Mouse (Mus musculus) telencephalon, adult 2 months (tissue): Measurements from ENCODE around the gene Fmo5.

Experiments used
- DNase-seq: peaks from one replicate; pipeline ENCODE4 v3.0.0-alpha.2; 2011; ENCODE audit warnings: low read depth, low spot score

Gene Fmo5

DNA sequence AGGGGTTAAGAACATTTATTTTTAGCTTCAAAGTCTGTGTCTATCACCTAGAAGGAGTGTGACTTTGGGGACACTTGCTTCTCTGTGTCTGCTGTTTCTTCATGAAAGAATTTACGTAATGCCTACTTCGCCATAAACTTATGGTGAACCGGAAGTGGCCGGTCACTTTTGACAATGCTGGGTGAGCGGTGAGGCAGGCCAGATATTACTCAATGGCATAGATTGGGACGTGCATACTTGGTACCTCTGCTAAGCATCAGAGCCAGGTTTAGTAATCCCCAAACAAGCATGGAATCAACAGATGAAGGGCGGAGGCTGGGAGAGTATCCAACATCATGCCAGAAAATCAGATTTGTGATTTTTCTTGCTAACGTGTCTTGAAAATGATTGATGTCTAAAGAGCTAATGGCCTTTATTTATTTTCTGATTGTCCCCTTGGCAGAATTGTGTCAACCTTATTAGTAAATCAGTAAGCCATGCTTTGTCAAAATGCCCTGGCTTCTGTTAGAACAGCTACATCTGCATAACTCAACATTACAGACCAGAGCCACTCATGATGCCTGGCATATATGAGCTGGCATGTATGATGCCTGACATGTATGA, 2.8 kb downstream of the Fmo5 start:
- no peak for DNase-seq

DNA sequence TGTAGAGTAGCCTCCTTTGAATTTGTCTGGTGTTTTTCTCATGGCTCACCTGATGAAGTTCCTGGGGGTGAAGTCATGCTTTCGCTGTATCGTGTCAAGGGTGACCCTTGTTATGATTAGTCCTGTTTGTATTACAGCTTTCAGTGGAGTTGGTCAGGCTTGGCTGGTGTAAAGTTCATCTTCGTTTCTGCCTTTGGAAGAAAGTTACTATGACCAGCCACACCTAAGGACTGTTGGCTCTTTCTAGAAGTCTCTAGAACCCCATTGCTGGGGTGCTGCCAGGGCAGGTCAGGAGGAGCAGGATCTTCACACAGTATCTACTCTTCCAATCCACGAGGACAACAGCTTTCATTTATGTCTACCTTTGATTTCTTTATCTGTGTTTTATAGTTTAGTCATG, 4.9 kb downstream of the Fmo5 start:
- no peak for DNase-seq

DNA sequence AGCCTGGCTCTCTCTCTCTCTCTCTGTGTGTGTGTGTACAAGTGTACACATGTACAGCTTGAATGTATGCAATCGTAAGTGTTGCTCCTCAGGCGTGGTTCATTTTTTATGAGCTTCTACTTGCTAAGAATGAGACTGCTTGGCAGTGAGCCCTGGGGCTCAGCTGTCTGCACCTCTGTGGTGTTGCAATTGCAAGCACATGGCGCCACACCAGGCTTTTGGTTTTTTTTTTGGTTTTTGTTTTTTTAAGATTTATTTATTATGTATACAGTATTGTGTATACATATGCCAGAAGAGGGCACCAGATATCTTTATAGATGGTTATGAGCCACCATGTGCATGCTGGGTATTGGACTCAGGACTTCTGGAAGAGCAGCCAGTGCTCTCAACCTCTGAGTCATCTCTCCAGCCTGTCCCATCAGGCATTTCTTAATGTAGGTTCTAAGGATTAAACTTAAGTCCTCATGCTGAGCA, 5.7 kb downstream of the Fmo5 start:
- DNase-seq: peak; percentile 8

DNA sequence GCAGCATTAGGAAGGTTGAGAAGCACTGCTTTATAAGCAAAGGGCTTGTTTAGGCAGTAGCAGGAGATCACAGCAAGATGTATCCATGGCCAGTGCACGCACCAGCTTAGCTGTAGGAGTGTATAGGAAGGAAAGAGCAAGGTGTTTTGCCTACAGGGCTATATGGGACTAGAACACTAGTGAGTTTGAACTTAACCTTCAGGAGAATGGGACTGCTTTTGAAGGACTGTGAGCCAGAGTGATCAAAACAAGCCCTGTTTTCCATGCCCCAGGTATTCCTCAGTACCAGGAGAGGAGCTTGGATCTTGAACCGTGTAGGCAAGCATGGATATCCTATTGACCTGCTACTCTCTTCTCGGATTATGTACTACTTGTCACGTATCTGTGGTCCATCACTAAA, 12.8 kb downstream of the Fmo5 start:
- DNase-seq: no peak

DNA sequence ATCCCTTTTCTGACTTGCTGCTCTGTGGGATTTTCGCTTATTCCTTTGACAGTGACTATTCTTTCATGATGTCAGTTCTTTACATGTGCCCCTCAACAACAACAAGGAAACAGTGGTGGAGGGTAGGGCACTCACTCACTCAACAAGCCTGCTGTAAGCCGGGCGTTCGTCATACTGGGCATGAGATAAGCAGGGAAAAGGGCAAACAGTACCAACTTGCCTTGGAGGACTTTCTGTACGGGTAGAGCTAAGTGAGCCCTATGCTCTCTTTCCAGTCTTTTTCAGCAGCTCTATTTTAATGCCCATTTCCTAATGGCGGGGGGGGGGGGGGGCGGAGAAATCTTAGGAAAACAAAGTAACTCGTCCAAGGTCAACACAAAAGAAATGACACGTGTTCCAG, 13.4 kb downstream of the Fmo5 start:
- no peak for DNase-seq

DNA sequence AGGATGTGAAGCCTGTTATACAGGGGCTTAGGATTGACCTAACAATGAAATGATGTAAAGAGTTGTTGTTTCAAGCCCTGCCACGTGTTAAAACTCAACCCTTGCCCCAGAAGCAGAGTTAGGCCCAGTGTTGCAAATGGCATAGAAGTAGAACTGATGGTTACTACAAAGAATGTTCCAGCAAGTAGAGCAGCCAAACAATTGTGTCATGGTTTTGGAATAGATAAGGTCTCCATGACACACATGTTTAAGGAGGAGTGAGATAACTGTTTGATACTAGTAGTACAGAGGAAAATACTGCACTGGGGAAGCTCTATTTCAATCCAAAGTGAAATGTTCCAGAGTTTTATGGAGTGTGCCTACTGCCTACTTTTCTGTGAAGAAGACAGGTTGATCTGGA, 19.9 kb downstream of the Fmo5 start:
- no peak for DNase-seq

DNA sequence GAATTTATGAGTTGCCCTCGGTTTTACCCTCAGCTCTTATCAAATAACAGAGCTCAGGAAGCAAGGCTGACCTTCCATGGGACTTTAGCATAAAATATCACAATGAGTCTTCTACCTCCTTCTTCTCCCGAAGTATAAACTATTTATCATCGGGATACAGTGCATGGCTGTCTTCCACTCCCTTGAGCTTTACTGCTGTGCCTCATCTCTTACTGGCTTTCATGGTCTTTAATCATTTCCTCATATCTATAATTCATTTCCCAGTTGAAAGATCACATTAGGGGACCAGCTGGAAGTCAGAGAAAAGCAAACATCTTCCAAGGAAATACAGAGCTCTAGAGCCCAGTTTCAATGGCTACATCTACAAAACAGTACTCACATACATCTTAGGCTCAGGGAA, 20.4 kb downstream of the Fmo5 start:
- no peak for DNase-seq

DNA sequence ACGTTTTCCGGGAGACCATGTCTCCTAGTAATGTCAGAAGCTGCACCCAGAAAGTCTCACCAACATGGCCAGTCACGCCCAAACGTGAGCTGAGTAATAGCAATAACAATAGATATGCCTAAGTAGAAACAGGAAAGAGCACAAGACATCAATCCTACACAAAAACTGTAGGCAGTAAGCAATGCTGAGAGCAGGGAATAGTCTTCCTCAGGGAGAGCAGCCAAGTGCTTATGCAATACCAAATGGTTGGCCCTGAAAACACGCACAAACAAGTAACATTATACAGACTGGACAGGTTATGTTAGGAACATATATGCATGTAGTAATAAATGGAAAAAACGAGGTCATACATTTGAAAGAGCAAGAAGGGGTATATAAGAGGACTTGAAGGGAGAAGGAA, 20.9 kb downstream of the Fmo5 start:
- no peak for DNase-seq

DNA sequence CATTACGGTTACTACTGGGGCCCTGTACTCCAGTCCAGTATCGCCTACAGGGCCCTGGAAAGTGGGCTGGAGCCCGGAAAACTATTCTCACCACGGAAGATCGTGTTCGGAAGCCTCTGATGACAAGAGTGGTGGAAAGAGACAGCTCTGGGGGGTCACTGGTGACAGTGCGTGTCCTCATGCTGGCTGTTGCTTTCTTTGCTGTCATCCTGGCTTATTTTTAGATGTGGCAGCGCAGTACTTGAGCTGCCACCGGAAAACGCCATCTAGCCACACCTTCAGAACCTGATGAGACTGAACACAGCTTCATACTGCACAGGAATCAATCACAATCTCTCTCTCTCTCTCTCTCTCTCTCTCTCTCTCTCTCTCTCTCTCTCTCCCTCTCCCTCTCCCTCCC, 23.0 kb downstream of the Fmo5 start:
- DNase-seq: no peak

DNA sequence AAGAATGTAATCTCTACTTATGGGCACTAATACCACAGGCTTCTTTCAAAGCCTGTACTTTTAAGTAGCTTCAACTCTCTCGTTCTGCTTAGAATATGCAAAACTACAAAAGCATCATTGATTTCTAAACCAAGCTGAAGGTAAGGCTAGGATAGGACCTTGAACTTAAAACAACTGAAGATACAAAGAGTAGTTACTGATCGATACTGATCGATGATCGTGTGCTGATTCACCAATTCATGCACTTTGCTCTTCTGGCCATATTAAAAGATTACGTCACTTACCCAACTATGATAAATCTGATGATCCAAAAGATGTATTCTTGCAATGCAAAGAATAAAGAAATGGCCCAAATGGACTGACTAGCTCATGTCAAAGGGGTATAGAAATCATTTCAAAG, 25.2 kb downstream of the Fmo5 start:
- no peak for DNase-seq

DNA sequence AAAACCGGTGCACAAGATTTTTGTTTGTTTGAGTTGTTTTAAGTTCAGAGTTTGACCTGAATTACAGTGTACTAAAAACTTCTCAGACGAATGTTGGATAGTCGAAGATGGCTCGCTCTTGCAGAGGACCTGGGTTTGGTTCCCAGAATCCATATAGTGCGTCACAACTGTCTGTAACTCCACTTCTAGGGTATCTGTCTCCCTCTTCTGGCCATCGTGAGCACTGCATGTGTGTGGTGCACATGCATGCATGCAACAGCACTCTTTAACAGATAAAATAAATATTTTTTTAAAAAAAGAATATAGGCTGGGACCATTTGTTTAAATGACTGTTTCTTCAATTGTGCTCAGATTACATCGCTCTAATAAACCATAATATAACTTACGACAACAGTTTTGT, 26.3 kb downstream of the Fmo5 start:
- no peak for DNase-seq

DNA sequence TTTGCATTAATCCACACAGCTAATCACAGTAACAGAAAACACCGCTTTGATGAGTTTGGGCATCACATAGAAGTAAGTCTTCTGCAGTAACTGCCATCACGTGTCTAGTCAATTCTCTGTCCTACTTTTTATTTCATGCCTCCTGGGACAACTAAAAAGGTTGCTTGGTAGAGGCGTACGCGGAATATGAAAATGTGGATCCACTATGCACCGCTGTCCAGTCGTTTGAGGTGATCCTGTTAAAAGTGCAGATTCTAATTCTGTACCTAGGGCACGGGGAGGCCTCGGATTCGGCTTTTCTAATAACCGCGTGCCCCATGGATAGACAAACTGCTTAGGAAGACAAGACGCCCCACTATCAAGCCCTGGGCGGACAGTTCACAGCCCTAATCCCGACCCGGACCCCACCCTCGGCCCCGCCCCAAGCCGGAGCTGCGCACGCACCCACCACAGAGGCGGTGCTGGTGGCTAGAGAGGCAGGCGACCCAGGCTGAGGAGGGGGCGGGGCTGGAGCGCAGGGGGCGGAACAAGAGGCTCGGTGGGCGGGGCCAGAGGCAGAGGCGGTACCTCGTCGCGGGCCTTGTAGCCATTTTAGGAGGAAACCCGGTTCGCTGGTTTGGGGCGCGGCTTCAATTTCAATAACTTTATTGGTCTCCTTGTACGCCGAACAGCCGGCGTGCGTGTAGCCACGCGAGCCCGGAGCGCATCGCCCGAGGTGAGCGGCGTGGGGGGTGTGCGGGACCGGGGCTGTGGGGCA, 29.2 kb downstream of the Fmo5 start, which contains the start of gene Prkab2:
TSS of gene Prkab2 (plus strand) at position 539 of the 757 bp plus-strand sequence.
- peak; percentile 97 for DNase-seq

DNA sequence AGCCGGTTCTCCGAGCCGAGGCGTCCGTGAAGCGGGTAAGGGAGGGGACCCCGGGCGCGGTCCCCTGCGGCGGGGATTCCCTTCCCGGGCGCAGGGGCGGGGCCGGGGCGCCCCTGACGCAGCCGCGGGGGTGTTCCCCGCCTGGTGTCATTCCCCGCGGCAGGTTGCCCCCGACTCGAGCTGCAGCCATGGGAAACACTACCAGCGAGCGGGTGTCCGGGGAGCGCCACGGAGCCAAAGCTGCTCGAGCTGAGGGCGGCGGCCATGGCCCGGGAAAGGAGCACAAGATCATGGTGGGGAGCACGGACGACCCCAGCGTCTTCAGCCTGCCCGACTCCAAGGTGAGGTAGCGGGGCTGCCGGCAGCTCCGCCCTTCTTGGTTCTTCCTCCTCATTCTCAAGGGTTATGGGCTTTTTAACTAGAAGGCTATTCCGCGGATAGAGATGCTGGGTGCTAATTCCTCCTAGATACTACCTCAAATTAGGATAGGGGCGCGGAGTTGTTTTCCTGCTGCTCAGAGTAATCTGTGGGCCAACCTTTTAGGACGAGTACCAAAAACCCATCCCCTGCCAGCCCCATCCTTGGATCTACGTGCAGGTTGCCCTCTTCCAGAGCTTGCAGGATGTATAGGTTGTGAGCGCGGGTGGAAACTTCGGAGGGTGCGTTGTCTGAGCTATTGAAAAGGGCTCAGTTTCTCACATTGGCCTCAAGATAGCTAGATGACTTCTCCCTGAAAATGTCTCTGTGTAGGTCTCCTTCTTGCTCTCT, 30.0 kb downstream of the Fmo5 start:
- peak; percentile 10 for DNase-seq

DNA sequence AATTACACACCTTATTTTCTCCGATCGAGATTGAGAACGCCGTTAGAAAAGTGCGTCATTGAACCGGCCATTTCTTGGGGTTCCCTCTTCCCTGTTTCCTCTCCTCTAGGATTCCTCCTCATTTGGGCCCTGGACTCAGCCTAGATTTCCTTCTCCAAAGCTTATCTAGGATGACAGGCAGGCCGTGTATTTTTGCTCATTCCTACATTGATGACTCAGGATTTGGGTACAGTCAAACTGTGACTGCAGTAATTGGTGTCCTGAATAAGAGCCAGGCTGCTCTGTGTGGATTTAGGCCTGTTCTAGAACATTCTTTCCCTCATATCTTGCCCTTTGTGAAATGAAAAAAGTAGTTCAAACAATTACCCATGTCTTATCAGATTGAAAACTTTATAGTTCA, 31.1 kb downstream of the Fmo5 start:
- no peak for DNase-seq

DNA sequence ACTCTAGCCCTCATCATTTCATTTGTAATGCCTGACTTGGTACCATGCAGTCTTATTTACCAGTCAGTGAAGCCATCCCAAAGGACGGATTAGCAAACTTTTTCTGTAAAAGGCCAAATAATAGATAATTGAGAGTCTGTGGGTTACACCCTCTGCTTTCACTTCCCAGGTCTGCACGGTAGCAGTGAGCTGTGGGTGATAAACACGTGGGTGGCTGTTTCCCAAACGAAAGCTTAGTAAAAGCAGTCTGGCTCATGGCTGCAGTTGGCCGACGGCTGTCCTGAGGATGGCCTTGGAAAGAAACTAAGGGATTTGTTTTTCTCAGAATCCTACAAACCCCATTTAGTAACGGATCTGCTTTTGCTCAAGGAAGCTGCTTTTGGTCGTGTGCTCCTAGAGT, 32.6 kb downstream of the Fmo5 start:
- no peak for DNase-seq

DNA sequence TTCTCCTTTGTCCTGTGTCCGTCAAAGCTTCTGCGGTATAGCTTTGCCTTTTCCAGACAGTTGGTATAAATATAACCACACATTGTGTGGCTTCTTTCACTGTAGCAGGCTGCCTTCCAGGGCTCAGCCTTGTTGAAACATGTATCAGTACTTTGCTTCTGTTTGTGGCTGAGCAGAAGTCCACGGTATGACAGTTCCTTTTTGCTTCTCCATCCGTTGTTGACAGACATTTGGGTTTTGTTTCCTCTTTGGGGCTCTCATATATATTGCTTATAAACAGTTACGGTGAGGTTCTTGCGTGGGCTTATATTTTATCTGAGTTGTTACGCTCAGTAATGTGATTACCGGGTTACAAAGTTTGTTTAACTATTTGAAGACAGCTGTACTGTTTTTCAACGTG, 36.9 kb downstream of the Fmo5 start:
- DNase-seq: no peak

DNA sequence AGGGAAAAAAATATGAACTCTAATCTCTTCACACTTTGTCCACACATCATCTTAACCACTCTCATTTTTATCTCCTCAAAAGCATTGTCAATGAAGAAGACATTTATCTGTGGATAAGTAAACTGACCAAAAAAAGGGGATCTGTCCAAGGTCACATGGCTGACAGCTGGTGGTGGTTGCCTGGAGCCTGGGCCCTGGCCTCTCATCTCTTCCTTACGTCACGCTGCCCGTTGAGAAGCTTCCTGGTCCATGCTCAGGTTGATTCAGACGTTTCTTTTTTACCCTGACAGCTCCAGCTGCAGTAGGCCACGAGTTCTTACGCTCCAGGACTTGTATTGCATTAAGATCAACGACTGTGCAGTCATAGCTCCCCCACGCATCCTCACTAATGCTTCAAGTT, 37.5 kb downstream of the Fmo5 start:
- DNase-seq: no peak

DNA sequence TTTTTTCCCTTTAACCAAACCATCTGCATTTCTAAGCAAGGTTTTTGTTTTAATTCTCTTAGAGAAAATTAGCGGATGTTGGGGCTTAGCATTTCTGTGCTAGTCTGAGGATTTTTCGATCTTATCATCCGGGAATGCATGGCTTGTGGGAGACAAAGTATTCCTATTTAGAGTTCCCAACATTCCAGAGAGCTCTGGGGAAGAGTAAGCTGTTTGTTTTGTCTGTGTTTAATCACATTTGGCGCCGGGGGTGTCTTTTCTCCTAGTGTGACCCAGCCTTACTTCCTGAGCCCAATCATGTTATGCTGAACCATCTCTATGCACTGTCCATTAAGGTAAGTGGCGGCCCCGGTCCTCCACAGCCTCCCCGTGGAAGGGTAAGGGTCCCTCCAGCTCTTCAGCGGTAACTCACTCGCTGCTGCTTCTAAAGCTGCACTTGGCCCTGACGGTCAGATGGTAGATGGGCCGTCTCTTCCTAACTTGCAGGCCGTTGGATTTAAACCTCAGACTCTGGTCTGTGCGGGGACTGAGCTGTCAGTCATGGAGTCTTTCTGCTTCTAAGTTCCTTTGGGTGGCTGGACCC, 38.6 kb downstream of the Fmo5 start:
- no peak for DNase-seq

DNA sequence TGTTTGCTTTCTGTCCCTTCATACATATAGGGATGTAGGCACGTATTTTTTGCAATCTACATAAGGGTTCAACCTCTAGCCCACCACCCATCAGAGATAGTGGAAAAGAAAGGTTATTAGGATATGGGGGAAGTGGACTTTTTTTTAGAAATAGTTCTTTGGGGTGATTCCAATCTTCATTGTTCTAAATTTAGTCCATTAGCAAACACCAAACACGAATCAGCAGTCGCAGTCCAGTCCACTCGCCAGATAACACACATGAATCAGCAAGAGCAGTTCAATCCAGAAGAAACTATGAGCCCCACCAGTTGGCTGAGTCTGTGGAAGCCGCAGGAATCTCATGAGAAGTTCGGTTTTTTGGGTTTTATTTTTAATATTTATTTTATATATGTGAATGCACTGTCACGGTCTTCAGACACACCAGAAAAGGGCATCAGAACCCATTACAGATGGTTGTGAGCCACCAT, 46.1 kb downstream of the Fmo5 start, which contains the start of gene Gm17651:
TSS of gene Gm17651 (minus strand) at position 51 of the 467 bp plus-strand sequence.
- DNase-seq: no peak

DNA sequence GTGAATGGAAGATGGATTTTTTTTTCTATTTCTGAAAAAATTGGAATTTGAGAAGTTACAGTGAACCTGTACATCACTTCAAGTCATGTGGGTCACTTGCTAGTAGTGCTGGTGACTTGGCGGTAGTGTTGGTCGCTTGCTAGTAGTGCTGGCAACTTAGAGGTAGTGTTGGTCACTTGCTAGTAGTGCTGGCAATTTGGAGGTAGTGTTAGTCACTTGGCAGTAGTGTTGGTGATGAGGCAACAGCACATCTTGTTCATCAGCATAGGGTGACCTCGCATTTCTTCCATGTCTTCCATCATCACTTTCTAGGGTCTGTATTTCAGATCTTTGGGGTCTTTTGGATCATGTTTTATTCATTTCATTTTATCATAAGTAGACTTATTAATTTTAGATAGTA, 47.5 kb downstream of the Fmo5 start:
- no peak for DNase-seq

DNA sequence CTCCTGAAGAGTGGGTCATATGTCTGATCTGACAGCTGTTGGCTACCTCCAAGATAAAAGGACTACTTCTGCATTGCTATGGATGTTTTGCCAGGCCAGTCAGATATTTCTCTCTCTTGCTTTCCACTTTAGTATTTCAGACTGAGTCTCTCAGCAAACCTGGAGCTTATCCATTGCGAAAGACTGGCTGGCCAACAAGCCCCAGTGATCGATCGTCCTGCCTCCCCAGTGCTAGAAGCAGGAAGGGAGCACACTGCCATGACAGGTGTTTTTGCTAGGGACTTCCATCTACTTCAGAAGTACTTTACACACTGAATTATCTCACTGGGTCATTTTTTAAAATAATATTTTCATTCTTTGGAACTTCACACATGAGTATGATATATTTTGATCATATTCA, 49.8 kb downstream of the Fmo5 start:
- no peak for DNase-seq
